Mouse (Mus musculus) ES-E14 (cell line): ENCODE measurements around the gene Atg2a.

Source experiments
- CHD2 ChIP-seq: IDR thresholded peaks from 2 replicates; pipeline ENCODE4 v1.6.1; 2014; ENCODE audit warnings: mild to moderate bottlenecking, low read depth, low read length, inconsistent platforms
- MAFK ChIP-seq: IDR thresholded peaks from 2 replicates; pipeline ENCODE4 v1.6.1; 2014; ENCODE audit warnings: mild to moderate bottlenecking, low read depth, low read length, inconsistent platforms; ENCODE audit not compliant: insufficient read depth
- ZC3H11A ChIP-seq: IDR thresholded peaks from 2 replicates; pipeline ENCODE4 v1.6.1; 2012; ENCODE audit warnings: low read depth, mild to moderate bottlenecking, inconsistent platforms, low read length, borderline replicate concordance

DNA sequence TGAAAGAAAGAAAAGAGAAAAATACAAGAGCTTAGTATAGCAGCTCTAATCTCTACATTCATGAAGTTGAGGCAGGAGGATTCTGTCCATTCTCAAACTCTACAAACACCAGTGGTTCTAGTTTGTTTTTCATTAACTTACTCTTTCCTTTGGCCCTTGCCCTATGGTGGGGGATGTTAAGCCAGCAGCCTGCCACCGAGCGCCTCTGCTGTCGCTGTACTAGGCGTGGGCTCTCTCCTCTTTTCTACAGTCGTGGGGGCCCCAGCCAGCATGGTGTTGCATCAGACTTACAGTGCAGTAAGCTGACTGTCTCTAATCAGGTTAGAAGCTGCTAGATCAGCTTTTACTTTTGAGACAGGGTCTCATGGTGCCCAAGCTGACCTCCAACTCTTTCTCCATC lies 41.5 kb downstream of the Atg2a start:
- TF ChIP-seq CHD2 (no peak), MAFK (no peak), ZC3H11A (no peak)
